Mouse (Mus musculus) liver, embryonic 16.5 days (tissue): ENCODE measurements at regions not wholly inside any gene's neighbourhood (a gene's known extent, or its start where the extent isn't known, plus 50 kb on each side); places are given as distances from the start of the nearest gene placed in this dataset.
A peak's percentile ranks its signal among the peaks of the same experiment; 100 is the strongest.

ENCODE experiments used
- ATAC-seq: fragments of 200-750 bp; cut with Nextera tagmentation; 2 replicates; pipeline ENCODE4 v1.8.0; 2017; ENCODE audit warnings: low read depth, mild to moderate bottlenecking, moderate number of reproducible peaks, moderate library complexity
- H3K27ac ChIP-seq: fragments of 300-500 bp; sonication (generic); 2 replicates; pipeline ENCODE4 v1.5.1; 2014; ENCODE audit warnings: mild to moderate bottlenecking, low read length
- H3K27me3 ChIP-seq: fragments of 300-500 bp; sonication (generic); 2 replicates; pipeline ENCODE4 v1.6.1; 2014; ENCODE audit warnings: low read depth, low read length, mixed read lengths; ENCODE audit not compliant: control insufficient read depth, insufficient read depth
- H3K36me3 ChIP-seq: fragments of 300-500 bp; sonication (generic); 2 replicates; pipeline ENCODE4 v1.6.1; 2014; ENCODE audit warnings: mild to moderate bottlenecking; ENCODE audit not compliant: control insufficient read depth, insufficient read depth
- H3K4me1 ChIP-seq: fragments of 300-500 bp; sonication (generic); 2 replicates; pipeline ENCODE4 v1.6.1; 2014; ENCODE audit warnings: low read depth, low read length, mixed read lengths; ENCODE audit not compliant: control insufficient read depth
- H3K4me2 ChIP-seq: fragments of 300-500 bp; sonication (generic); 2 replicates; pipeline ENCODE4 v1.6.1; 2014; ENCODE audit warnings: low read depth, low read length, mixed read lengths
- H3K4me3 ChIP-seq: fragments of 300-500 bp; sonication (generic); 2 replicates; pipeline ENCODE4 v1.5.1; 2014; ENCODE audit warnings: low read depth, mild to moderate bottlenecking, low read length
- H3K9ac ChIP-seq: fragments of 300-500 bp; sonication (generic); 2 replicates; pipeline ENCODE4 v1.6.1; 2014; ENCODE audit warnings: low read depth, low read length
- H3K9me3 ChIP-seq: fragments of 300-500 bp; sonication (generic); replicated peaks from 2 replicates; pipeline ENCODE4 v1.6.1; 2016; ENCODE audit warnings: low read length; ENCODE audit not compliant: control insufficient read depth
- whole genome bisulfite sequencing: fragments of 180-500 bp; shearing (Covaris S2); extraction: QIAGEN DNeasy Blood & Tissue Kit; methylation state at CpG from one replicate; pipeline ENCODE4 v1.1.7; 2014; ENCODE audit not compliant: insufficient replicate concordance; 5-methylcytosine and 5-hydroxymethylcytosine counted together

GRCm38 (mm10) chr16:96372021-96372751 is 71.2 kb downstream of the Itgb2l start:
- H3K36me3 ChIP-seq, result no peaks in the 10 kb centered on the region
- H3K4me1 ChIP-seq, result peaks cover 3% of the 10 kb centered on the region
- no peaks in the 10 kb centered on the region for H3K9me3 ChIP-seq
- H3K27me3 ChIP-seq, result no peaks in the 10 kb centered on the region
- H3K27ac ChIP-seq, result no peak overlapping the region
- no peak for ATAC-seq
- H3K9ac ChIP-seq, result no peak overlapping the region
- WGBS, result 39% methylated on average over 8 of the region's 8 CpGs
- no peak overlapping the region for H3K4me2 ChIP-seq
- no peak overlapping the region for H3K4me3 ChIP-seq

GRCm38 (mm10) chr16:96371117-96371516 is 72.3 kb downstream of the Itgb2l start:
- no peaks in the 10 kb centered on the region for H3K36me3 ChIP-seq
- H3K9me3 ChIP-seq, result no peaks in the 10 kb centered on the region
- H3K27me3 ChIP-seq, result no peaks in the 10 kb centered on the region
- no peak overlapping the region for H3K4me3 ChIP-seq
- no peak overlapping the region for H3K27ac ChIP-seq
- H3K4me2 ChIP-seq, result no peak overlapping the region
- no peak overlapping the region for H3K9ac ChIP-seq
- ATAC-seq, result peak; percentile 41; the same call in 1 of the 2 replicates
- 59% methylated on average over 3 of the region's 3 CpGs for WGBS
- peaks cover 3% of the 10 kb centered on the region for H3K4me1 ChIP-seq

GRCm38 (mm10) chr16:96370213-96370612 is 73.2 kb downstream of the Itgb2l start:
- WGBS, result 18% methylated on average over 2 of the region's 2 CpGs
- no peak overlapping the region for H3K4me2 ChIP-seq
- no peak for ATAC-seq

More at GRCm38 (mm10) chr16:96370213-96370612, 73.2 kb downstream of the Itgb2l start:
- Histone ChIP-seq H3K36me3 (no peaks in the 10 kb centered on the region), H3K9me3 (no peaks in the 10 kb centered on the region), H3K4me3 (no peak overlapping the region), H3K27ac (no peak overlapping the region), H3K27me3 (no peaks in the 10 kb centered on the region), H3K9ac (no peak overlapping the region), H3K4me1 (peaks cover 3% of the 10 kb centered on the region)
